Mouse (Mus musculus): ENCODE measurements around the gene Disp1.

Gene Disp1

GRCm38 (mm10) chr1:183163512-183164189 is 57.7 kb downstream of the Disp1 start:
- no peak for DNase-seq (ENCODE audit: low read depth)

GRCm38 (mm10) chr1:183161057-183161456 is 60.3 kb downstream of the Disp1 start:
- DNase-seq (ENCODE audit: low read depth): no peak

DNA sequence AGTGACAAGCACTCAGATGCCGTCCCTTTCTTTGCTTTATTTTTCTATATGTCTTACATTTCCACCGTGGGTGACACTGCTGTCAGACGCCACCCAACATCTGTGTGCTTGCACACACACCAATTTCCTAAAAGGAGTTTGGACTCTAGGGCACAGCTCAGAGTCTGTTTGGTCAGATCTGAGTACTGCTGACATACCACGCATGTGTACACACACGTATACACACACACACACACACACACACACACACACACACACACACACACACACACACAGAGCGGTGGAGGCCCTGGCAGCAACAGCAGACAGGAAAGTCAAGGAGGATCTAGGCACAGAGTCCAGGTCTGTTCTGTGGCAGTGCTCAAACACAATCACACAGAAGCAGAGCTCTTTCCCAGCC is 61.1 kb downstream of the Disp1 start:
- no peak for DNase-seq (ENCODE audit: low read depth)

- no peak for DNase-seq (ENCODE audit: low read depth)
Observed at GRCm38 (mm10) chr1:183159183-183159582, 62.1 kb downstream of the Disp1 start.

GRCm38 (mm10) chr1:183155600-183155999 is 65.7 kb downstream of the Disp1 start:
- no peak for DNase-seq (ENCODE audit: low read depth)

DNA sequence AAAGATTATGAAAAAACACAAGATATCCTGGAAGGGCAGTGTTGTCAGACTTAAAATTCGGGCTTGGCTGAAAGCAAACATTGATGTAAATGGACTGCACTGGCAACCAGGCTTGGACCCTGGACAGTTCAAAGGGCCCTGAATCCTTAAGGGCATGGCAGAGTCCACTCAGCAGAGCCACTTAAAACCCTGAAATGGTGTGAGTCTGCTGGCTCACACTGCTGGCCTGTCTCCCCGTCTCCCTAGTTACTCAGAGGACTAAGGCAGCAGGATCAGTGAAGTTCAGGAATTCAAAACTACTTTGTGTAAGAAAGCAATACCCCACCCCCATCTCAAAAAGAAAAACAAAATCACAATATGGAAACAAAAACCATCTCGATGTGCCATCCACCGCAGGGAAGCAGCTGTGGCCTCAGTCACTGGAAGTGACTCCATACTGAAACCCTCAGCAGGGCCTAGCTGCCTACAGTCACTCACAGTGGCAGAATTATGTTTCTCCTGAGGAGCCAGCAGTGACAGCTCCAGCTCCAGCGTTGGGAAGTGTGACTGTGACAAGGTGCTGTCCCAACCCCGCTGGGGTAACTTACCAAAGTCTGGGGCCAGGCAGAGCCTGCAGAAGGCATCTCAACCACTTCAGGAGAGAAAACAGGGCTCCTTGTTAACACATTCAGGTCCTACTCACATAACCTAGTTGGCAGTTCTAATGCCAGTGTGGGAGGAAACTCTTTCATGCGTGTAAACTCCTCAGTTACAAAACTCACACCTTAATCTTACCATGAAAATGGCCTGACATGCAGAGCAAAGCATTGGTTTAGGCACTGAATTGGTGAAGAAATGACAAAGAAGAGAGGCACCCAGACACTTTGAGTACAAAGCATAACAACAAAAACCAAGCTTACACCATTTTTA is 66.8 kb downstream of the Disp1 start:
- DNase-seq (ENCODE audit: low read depth): no peak

- DNase-seq (ENCODE audit: low read depth): no peak
Observed at GRCm38 (mm10) chr1:183153354-183153753, 68.0 kb downstream of the Disp1 start.

GRCm38 (mm10) chr1:183151510-183152319 is 69.6 kb downstream of the Disp1 start:
- no peak for DNase-seq (ENCODE audit: low read depth)

DNA sequence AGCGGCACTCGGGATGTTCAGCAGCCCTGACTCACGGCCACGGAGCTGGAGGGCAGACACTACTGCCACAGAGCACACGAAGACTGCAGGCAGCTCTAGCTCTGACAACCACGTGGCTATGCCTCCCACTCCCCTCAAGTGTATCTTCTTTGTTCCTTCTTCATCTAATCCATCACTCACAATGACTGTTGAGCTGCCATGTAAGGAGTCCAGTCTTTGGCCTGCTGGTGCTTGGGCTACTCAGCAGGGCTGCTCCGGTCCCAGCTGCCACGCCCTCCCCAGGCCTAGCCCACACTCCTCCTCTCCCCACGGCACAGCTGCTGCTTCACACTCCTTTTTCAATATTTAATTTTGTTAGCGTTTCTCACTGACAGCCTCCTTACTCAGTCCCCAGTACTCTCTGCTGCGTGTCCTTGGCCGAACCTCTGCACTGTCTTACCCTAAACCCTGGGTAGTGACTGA is 70.9 kb downstream of the Disp1 start:
- DNase-seq (ENCODE audit: low read depth): no peak

GRCm38 (mm10) chr1:183149571-183150105 is 71.7 kb downstream of the Disp1 start:
- DNase-seq (ENCODE audit: low read depth): no peak

DNA sequence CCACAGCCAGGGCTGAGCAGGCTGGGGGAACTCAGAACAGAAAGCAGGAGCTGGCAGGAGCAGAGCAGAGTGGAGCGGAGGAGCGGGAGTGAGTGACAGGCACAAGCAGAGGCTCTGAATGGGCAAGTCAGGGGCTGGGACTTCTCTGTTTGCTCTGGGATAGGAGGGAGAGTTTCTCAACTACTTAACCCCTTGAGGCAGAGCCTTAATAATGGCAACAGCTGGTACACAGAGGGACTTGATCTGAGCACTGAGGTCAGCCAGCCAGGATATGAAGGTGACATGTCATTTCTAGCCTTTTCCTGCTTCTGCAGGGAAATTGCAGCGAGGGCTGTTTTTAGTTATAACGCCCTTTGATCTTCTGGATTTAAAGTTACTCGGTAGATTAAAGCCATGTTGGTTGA is 73.9 kb downstream of the Disp1 start:
- no peak for DNase-seq (ENCODE audit: low read depth)

DNA sequence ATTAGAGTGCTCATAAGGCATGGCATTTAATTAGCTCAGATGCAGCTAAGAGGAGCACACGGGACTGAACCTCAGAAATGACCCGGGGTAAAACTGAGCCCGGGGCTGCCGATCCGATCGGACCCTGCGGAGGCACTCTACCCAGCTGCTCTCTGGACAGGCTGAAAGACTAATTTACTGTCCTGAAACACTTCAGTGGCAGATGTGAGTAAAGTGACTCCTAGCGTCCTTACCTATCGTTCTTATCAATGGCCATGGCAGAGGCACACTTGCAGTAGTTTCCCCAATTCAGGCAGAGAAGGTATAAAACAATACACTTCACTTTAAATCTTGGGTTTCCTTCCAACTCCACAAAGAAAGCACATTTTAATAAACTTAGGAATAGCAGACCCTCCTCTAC is 74.5 kb downstream of the Disp1 start:
- DNase-seq (ENCODE audit: low read depth): no peak

DNA sequence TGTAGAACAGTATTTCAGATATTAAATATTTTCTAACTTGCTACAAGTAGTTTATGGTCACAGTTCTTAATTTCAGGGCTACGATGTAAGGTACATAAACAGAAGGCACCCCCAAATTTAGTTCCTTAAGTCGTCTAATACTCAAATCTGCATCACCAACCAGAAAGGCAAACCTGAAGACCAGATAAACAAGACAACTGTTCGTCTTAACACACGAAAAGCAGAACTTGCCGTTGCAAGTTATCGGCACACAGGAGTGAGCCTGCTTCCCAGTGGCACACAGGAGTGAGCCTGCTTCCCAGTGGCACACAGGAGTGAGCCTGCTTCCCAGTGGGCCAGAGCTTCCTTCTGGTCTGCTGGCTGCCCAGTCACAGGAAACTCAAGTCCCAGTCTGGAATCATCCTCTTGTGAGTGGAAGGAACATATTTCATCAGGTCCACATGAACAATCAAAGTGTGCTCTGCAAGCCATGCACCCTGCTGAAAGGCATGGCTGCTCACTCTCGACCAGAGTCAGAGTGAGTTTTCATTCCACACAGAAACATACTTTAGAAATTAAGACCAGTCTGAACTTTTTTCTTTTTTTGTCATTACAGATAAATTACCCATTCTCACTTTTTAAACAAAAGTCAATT is 75.1 kb downstream of the Disp1 start:
- no peak for DNase-seq (ENCODE audit: low read depth)

GRCm38 (mm10) chr1:183144602-183145205 is 76.6 kb downstream of the Disp1 start:
- no peak for DNase-seq (ENCODE audit: low read depth)

GRCm38 (mm10) chr1:183143246-183143645 is 78.1 kb downstream of the Disp1 start:
- no peak for DNase-seq (ENCODE audit: low read depth)

DNA sequence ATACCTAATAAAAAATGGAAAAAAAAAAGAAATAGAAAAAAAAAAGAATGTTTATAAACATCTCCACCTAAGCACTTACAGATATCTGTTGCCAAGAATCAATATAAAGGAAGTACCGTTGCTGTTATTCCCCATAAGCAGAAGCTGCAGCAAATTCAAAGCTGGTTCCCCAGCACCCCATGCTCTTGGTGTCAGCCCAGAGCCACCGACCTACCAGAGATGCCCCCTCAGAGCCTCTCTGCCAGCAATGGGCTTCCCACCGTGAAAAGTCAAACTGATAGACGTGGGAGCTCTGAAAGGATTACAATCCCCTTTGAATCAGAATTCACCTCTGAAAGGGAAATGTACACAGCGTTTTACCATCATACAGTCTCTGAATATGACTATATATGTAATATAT is 78.8 kb downstream of the Disp1 start:
- no peak for DNase-seq (ENCODE audit: low read depth)

DNA sequence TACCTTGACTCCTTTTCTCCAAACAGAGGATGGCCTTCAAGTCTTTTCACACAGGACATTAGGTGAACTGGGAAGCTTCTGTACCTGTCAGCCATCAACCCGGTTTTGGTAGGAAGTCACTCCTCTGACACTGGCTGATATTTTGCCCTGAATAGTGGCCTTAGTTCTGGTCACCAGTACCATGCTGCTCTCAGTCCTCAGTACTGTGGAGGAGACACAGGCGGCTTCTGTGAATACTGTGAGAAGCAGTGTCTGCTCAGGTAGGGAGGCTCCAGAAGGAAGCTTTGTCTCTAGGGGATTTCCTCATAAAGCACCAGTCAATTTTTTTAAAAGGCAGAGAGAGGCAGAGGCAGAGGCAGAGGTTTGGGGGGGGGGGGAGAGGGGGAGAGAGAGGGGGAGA is 80.0 kb downstream of the Disp1 start:
- DNase-seq (ENCODE audit: low read depth): no peak

GRCm38 (mm10) chr1:183140511-183141268 is 80.6 kb downstream of the Disp1 start:
- no peak for DNase-seq (ENCODE audit: low read depth)

GRCm38 (mm10) chr1:183138088-183138487 is 83.2 kb downstream of the Disp1 start:
- no peak for DNase-seq (ENCODE audit: low read depth)

- peak; percentile 74 for DNase-seq (ENCODE audit: low read depth)
Observed at GRCm38 (mm10) chr1:183134427-183134826, 86.9 kb downstream of the Disp1 start.
